Mouse (Mus musculus) liver, embryonic 14.5 days (tissue): ENCODE results near the gene Pik3r1. TPM values are rescaled to one million over a fixed set of nuclear protein-coding genes. Genes with fewer than 3 reads are reported as not detected.

Source experiments
- ATAC-seq: fragments of 200-750 bp; cut with Nextera tagmentation; 2 replicates; pipeline ENCODE4 v1.8.0; 2017; ENCODE audit warnings: moderate number of reproducible peaks, mild to moderate bottlenecking, moderate library complexity; ENCODE audit not compliant: insufficient read depth
- DNase-seq, 3 experiments: peaks; one replicate each; pipeline ENCODE4 v3.0.0-alpha.2; 2012 to 2013; ENCODE audit warnings: low read depth in 3 of 3, low spot score in 3 of 3
- H3K27ac ChIP-seq: fragments of 300-500 bp; sonication (generic); 2 replicates; pipeline ENCODE4 v1.5.1; 2014; ENCODE audit warnings: moderate library complexity, mild to moderate bottlenecking, control low read depth, inconsistent platforms
- H3K27me3 ChIP-seq: fragments of 300-500 bp; sonication (generic); 2 replicates; pipeline ENCODE4 v1.6.1; 2014; ENCODE audit warnings: mild to moderate bottlenecking, low read length, moderate library complexity; ENCODE audit not compliant: control insufficient read depth, insufficient read depth
- H3K36me3 ChIP-seq: fragments of 300-500 bp; sonication (generic); replicated peaks from 2 replicates; pipeline ENCODE4 v1.6.1; 2014; ENCODE audit warnings: low read depth; ENCODE audit not compliant: control insufficient read depth, insufficient read depth
- H3K4me1 ChIP-seq, 2 experiments: fragments of 200-500 bp in 1 of 2; fragments of 300-500 bp in 1 of 2; sonication (generic) in 1 of 2; replicated peaks; 2 replicates each; pipeline ENCODE4 v1.6.1; 2012 to 2014; ENCODE audit warnings: antibody characterized with exemption in 1 of 2, inconsistent platforms in 1 of 2, low read length in 1 of 2; ENCODE audit not compliant: control insufficient read depth in 2 of 2, insufficient read depth in 2 of 2
- H3K4me2 ChIP-seq: fragments of 300-500 bp; sonication (generic); 2 replicates; pipeline ENCODE4 v1.6.1; 2014; ENCODE audit warnings: low read depth, mild to moderate bottlenecking, control low read depth, moderate library complexity
- H3K4me3 ChIP-seq, 2 experiments: fragments of 200-500 bp in 1 of 2; fragments of 300-500 bp in 1 of 2; sonication (generic) in 1 of 2; 2 replicates each; pipeline ENCODE4 v1.5.1; 2012 to 2014; ENCODE audit warnings: low read depth in 2 of 2, low read length in 2 of 2, mild to moderate bottlenecking in 2 of 2, control low read depth in 1 of 2, inconsistent platforms in 1 of 2, moderate library complexity in 1 of 2; ENCODE audit not compliant: insufficient read depth in 1 of 2
- H3K9ac ChIP-seq: fragments of 300-500 bp; sonication (generic); replicated peaks from 2 replicates; pipeline ENCODE4 v1.6.1; 2014; ENCODE audit warnings: mild to moderate bottlenecking, control low read depth, moderate library complexity
- H3K9me3 ChIP-seq: fragments of 300-500 bp; sonication (generic); 2 replicates; pipeline ENCODE4 v1.6.1; 2016; ENCODE audit warnings: low read length, mixed read lengths; ENCODE audit not compliant: control insufficient read depth
- CTCF ChIP-seq: IDR thresholded peaks from 2 replicates; pipeline ENCODE4 v1.5.1; 2016; ENCODE audit warnings: antibody characterized with exemption, low read depth, control low read depth
- EP300 ChIP-seq: IDR thresholded peaks from 2 replicates; pipeline ENCODE4 v1.6.1; 2016; ENCODE audit warnings: antibody characterized with exemption, low read depth
- WGBS: fragments of 180-500 bp; shearing (Covaris S2); extraction: QIAGEN DNeasy Blood & Tissue Kit; methylation state at CpG from one replicate; pipeline ENCODE4 v1.1.7; 2014; ENCODE audit not compliant: insufficient replicate concordance; 5-methylcytosine and 5-hydroxymethylcytosine counted together
- polyA plus RNA-seq, 2 experiments: library from polyadenylated mRNA; depleted of rRNA in 1 of 2; stranded (reverse) in 1 of 2; unstranded in 1 of 2; fragments of >200 nt; fragmentation: Nextera tagmentation in 1 of 2; extraction: Ambion mirVana in 1 of 2; gene quantifications; 2 replicates each; pipeline versions ENCODE4 v1.2.1 to v1.2.3; 2012 to 2014

The Pik3r1 gene
- polyA plus RNA-seq, 2 experiments, result 10.3 to 23.7 TPM

GRCm38 (mm10) chr13:101631561-101631960, 136.5 kb downstream of the Pik3r1 start:
- DNase-seq (no peak), ATAC-seq (no peak)
- Histone ChIP-seq H3K36me3 (no peaks in the 10 kb centered on the region), H3K4me2 (no peak overlapping the region), H3K27me3 (no peaks in the 10 kb centered on the region), H3K4me1 (peaks cover 8 to 14% of the 10 kb centered on the region in 2 experiments; a peak in 3 of 4 replicates), H3K27ac (no peak overlapping the region), H3K9ac (no peak overlapping the region), H3K4me3 (no peak overlapping the region), H3K9me3 (no peaks in the 10 kb centered on the region)
- 79% methylated on average over 7 of the region's 7 CpGs for WGBS
- no peak for TF ChIP-seq CTCF
- TF ChIP-seq EP300, result no peak
